Mouse (Mus musculus) ES-CJ7 (cell line): ENCODE measurements around the gene Olfr969.
"Not testable (repeated sequence)": the region's sequence is repeated elsewhere in the genome, so short reads cannot be mapped to it uniquely, and the experiment has no call there.

ENCODE experiments used
- DNase-seq: peaks from one replicate; pipeline ENCODE4 v3.0.0; 2011; ENCODE audit warnings: low read depth, low spot score

Olfr969 gene

DNA sequence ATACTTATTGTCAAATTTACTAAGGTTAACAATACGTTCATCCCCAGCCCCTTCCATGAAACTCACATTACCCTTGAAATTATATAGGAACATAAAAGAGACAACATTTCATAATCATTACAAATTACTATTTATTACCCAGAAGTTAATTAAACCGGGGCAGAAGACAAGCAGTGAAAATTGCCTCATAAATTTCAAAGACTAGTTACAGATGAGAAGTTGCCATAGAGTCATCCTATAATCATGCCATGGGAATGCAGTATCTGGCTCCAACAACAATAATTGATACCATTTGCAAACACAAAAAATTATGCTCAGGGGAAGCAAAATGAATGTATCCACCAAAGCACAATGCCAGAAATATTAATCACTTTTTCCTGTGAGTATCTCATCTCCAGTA lies at the start of gene Olfr969:
Gene Olfr969, plus strand, starts transcription at position 388 of the 400 bp plus-strand sequence.
- no peak for DNase-seq

GRCm38 (mm10) chr9:39745949-39746348 lies 44.8 kb upstream of the Olfr969 start, which contains the start of gene Olfr967:
Gene Olfr967 (plus strand): TSS chr9:39746249.
- DNase-seq = no peak

- DNase-seq = no peak
Measured at GRCm38 (mm10) chr9:39746428-39746827, 44.3 kb upstream of the Olfr969 start.

GRCm38 (mm10) chr9:39783153-39783552 lies 7.6 kb upstream of the Olfr969 start, which contains the start of gene Olfr968:
Gene Olfr968 (minus strand): TSS chr9:39783253.
- no peak for DNase-seq

- no peak for DNase-seq
Measured at GRCm38 (mm10) chr9:39808560-39808959, 17.8 kb downstream of the Olfr969 start, which contains the start of gene Olfr970. Gene Olfr970 (plus strand): TSS chr9:39808860.

DNA sequence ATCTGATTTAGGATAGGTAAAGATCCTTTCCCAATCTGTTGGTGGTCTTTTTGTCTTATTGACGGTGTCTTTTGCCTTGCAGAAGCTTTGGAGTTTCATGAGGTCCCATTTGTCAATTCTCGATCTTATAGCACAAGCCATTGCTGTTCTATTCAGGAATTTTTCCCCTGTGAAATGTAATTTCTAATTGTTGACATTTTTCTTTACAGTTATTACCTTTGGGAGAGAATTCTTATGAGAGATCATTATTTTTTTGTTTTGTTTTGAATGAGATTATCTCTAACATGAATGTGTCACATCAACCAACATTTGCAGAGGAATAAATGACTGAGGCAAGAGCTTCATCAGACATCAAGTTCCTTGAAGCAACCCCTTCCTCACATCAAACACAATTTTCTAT lies 45.8 kb downstream of the Olfr969 start, which contains the start of gene Olfr971:
Gene Olfr971, plus strand, starts transcription at position 301 of the 400 bp plus-strand sequence.
- not testable (repeated sequence) for DNase-seq
